ENCODE assay signal across 13 mouse cellular contexts in genomic region chr12:102553705-102554275, GRCm38 (mm10). TPM values are rescaled to one million over a fixed set of nuclear protein-coding genes. Genes with fewer than 3 reads are reported as not detected.
DNase-seq lines count a peak whose midpoint lies in the region; ATAC-seq and TF ChIP-seq lines count a peak whose summit lies in the region.
"Had no signal": no experiment of that assay in that cellular context is flagged by ENCODE, and none has a peak within 500 bp of the region (broad histone marks: within the 10 kb centered on the region; RNA-seq: fewer than 3 reads in every experiment).

No protein-coding gene starts in this region.

- no peak for TF ChIP-seq EP300 in liver, postnatal 0 days (IDR thresholded peaks at IDR 0.05; ENCODE audit: low read depth)

- H3K9me3 ChIP-seq in forebrain, embryonic 15.5 days, result no peaks in the 10 kb centered on the region
- no peaks in the 10 kb centered on the region for H3K9me3 ChIP-seq in hindbrain, postnatal 0 days (ENCODE audit: low read length)
- H3K9me3 ChIP-seq in neural tube, embryonic 15.5 days (replicated peaks), result no peaks in the 10 kb centered on the region
- no peaks in the 10 kb centered on the region for H3K9me3 ChIP-seq in liver, postnatal 0 days (ENCODE audit: low read length)
- H3K9me3 ChIP-seq: liver, embryonic 13.5 days had no signal

- no peak overlapping the region; the same call in 1 of the 2 replicates for H3K4me3 ChIP-seq in forebrain, embryonic 15.5 days
- no peak overlapping the region for H3K4me3 ChIP-seq in hindbrain, postnatal 0 days (ENCODE audit: low read length)
- peak overlapping the region; percentile 64 for H3K4me3 ChIP-seq in neural tube, embryonic 15.5 days (replicated peaks)
- no peak overlapping the region for H3K4me3 ChIP-seq in liver, postnatal 0 days (ENCODE audit: low read depth, low read length)
- no peak overlapping the region for H3K4me3 ChIP-seq in layer of hippocampus, adult 2 months

- ATAC-seq in forebrain, embryonic 15.5 days (replicated peaks), result no peak; the same call in 1 of the 2 replicates
- 0 out of 2 replicates have a peak, but pooled peaks have one; percentile 16 for ATAC-seq in hindbrain, postnatal 0 days
- peak; percentile 9; the same call in 1 of the 2 replicates for ATAC-seq in neural tube, embryonic 15.5 days (ENCODE audit: low FRiP score)
- no peak for ATAC-seq in liver, postnatal 0 days

- H3K4me1 ChIP-seq in forebrain, embryonic 15.5 days, result peaks cover 33% of the 10 kb centered on the region
- H3K4me1 ChIP-seq in hindbrain, postnatal 0 days (ENCODE audit: insufficient read depth, low read length), result no peaks in the 10 kb centered on the region
- H3K4me1 ChIP-seq in neural tube, embryonic 15.5 days, result peaks cover 29% of the 10 kb centered on the region
- H3K4me1 ChIP-seq in liver, postnatal 0 days (ENCODE audit: insufficient read depth), result 0 out of 2 replicates have a peak, but pooled peaks cover 2% of the 10 kb centered on the region

- H3K27me3 ChIP-seq in forebrain, embryonic 15.5 days, result no peaks in the 10 kb centered on the region; the same call in 1 of the 2 replicates
- no peaks in the 10 kb centered on the region for H3K27me3 ChIP-seq in hindbrain, postnatal 0 days (ENCODE audit: insufficient read depth, low read length)
- H3K27me3 ChIP-seq in neural tube, embryonic 15.5 days (replicated peaks), result 0 out of 2 replicates have a peak, but pooled peaks cover 10% of the 10 kb centered on the region
- peaks cover 17% of the 10 kb centered on the region for H3K27me3 ChIP-seq in liver, postnatal 0 days (ENCODE audit: insufficient read depth, low read length)

- no peaks in the 10 kb centered on the region for H3K36me3 ChIP-seq in forebrain, embryonic 15.5 days
- H3K36me3 ChIP-seq in hindbrain, postnatal 0 days (ENCODE audit: insufficient read depth, low read length), result no peaks in the 10 kb centered on the region; the same call in 1 of the 2 replicates
- H3K36me3 ChIP-seq in neural tube, embryonic 15.5 days, result no peaks in the 10 kb centered on the region; the same call in 1 of the 2 replicates
- no peaks in the 10 kb centered on the region for H3K36me3 ChIP-seq in liver, postnatal 0 days (replicated peaks; ENCODE audit: insufficient read depth, low read length)
- H3K36me3 ChIP-seq: liver, embryonic 13.5 days had no signal

- peak overlapping the region; percentile 84 for H3K4me2 ChIP-seq in forebrain, embryonic 15.5 days (replicated peaks)
- peak overlapping the region; percentile 67 for H3K4me2 ChIP-seq in hindbrain, postnatal 0 days (ENCODE audit: low read depth, low read length)
- H3K4me2 ChIP-seq in neural tube, embryonic 15.5 days, result peak overlapping the region; percentile 70
- H3K4me2 ChIP-seq in liver, postnatal 0 days (ENCODE audit: low read depth, low read length), result no peak overlapping the region

- intact Hi-C loops in left cerebral cortex, postnatal 36 days (cut with DNase I), result no loop called here

- no peak overlapping the region for H3K9ac ChIP-seq in forebrain, embryonic 15.5 days (replicated peaks)
- no peak overlapping the region for H3K9ac ChIP-seq in hindbrain, postnatal 0 days (replicated peaks; ENCODE audit: low read length)
- H3K9ac ChIP-seq in neural tube, embryonic 15.5 days (replicated peaks), result 0 out of 2 replicates have a peak overlapping the region, but pooled peaks have one; percentile 43
- H3K9ac ChIP-seq in liver, postnatal 0 days (replicated peaks), result no peak overlapping the region
- H3K9ac ChIP-seq: liver, embryonic 13.5 days had no signal

- WGBS in forebrain, embryonic 15.5 days, result 75% methylated on average over 14 of the region's 14 CpGs
- WGBS in hindbrain, postnatal 0 days, result 77% methylated on average over 14 of the region's 14 CpGs
- WGBS in neural tube, embryonic 15.5 days, result 80% methylated on average over 14 of the region's 14 CpGs
- WGBS in liver, postnatal 0 days (ENCODE audit: insufficient replicate concordance), result 55% methylated on average over 14 of the region's 14 CpGs

- H3K27ac ChIP-seq in forebrain, embryonic 15.5 days (replicated peaks), result no peak overlapping the region
- no peak overlapping the region for H3K27ac ChIP-seq in hindbrain, postnatal 0 days
- H3K27ac ChIP-seq in neural tube, embryonic 15.5 days (replicated peaks), result no peak overlapping the region
- no peak overlapping the region for H3K27ac ChIP-seq in liver, postnatal 0 days (ENCODE audit: low read depth)
- H3K27ac ChIP-seq in layer of hippocampus, adult 2 months, result no peak overlapping the region
- H3K27ac ChIP-seq: liver, embryonic 13.5 days; macrophage had no signal

- TF ChIP-seq CTCF in hindbrain, postnatal 0 days (IDR thresholded peaks at IDR 0.05; ENCODE audit: low read depth), result no peak
- no peak for TF ChIP-seq CTCF in liver, postnatal 0 days (IDR thresholded peaks at IDR 0.05; ENCODE audit: low read depth)
- no peak for TF ChIP-seq CTCF in layer of hippocampus, adult 2 months (conservative IDR thresholded peaks at IDR 0.05)

- DNase-seq in left cerebral cortex, postnatal 36 days (ENCODE audit: low spot score in 2 of 2), result peak; percentile 41 to 62
- DNase-seq in left cerebral cortex, adult 11 months (ENCODE audit: low spot score), result no peak
- DNase-seq in hindbrain, postnatal 0 days (ENCODE audit: low spot score), result no peak
- DNase-seq in liver, postnatal 0 days, result no peak
- no peak for DNase-seq in layer of hippocampus, adult 2 months (ENCODE audit: low spot score in 2 of 2)
- DNase-seq: gastrocnemius, postnatal 14 days; liver, embryonic 13.5 days; thymus, postnatal 14 days had no signal

RNA-seq across cellular contexts. Expression of gene Chga, which starts 1.0 kb away (rescaled TPM):
- total RNA-seq in left cerebral cortex, postnatal 36 days (2021), result 100 to 1,000 TPM; 168 to 185 TPM
- 99.3 and 102 TPM in 2 replicates for polyA plus RNA-seq in forebrain, embryonic 15.5 days (2015; fragmentation: Nextera tagmentation; extraction: Ambion mirVana)
- 160 and 171 TPM in 2 replicates for total RNA-seq in hindbrain, postnatal 0 days (2014; rRNA removed)
- polyA plus RNA-seq in hindbrain, postnatal 0 days (2015; fragmentation: Nextera tagmentation; extraction: Ambion mirVana), result 254 and 255 TPM in 2 replicates
- 178 and 204 TPM in 2 replicates for polyA plus RNA-seq in neural tube, embryonic 15.5 days (2015; fragmentation: Nextera tagmentation; extraction: Ambion mirVana)
- polyA plus RNA-seq in liver, postnatal 0 days (2015; fragmentation: Nextera tagmentation; extraction: Ambion mirVana), result 0.45 and 0.83 TPM in 2 replicates
- 100 to 1,000 TPM; 123 to 124 TPM for total RNA-seq in layer of hippocampus, adult 2 months (2021)
- total RNA-seq: gastrocnemius, postnatal 14 days; neutrophil, adult 5-6 weeks had no signal
- polyA plus RNA-seq: heart, postnatal 0 days; macrophage had no signal

Comparison
In these comparisons a context has a peak if more than half of its experiments do, and no peak if none do; other contexts are left out.
1. DNase-seq: peak in left cerebral cortex, postnatal 36 days (2 of 2); none in left cerebral cortex, adult 11 months (single experiment), hindbrain, postnatal 0 days (single experiment), liver, postnatal 0 days (single experiment) and layer of hippocampus, adult 2 months (0 of 2).
2. ATAC-seq: peak in hindbrain, postnatal 0 days (single experiment) and neural tube, embryonic 15.5 days (single experiment); none in forebrain, embryonic 15.5 days (single experiment) and liver, postnatal 0 days (single experiment).
3. RNA of gene Chga, which starts 1.0 kb away (polyA plus RNA-seq): 254 to 255 TPM in hindbrain, postnatal 0 days, 178 to 204 TPM in neural tube, embryonic 15.5 days and 99.3 to 102 TPM in forebrain, embryonic 15.5 days; 0.45 to 0.83 TPM in liver, postnatal 0 days; every median in the first group is over 10 times any median in the second.